ENCODE assay signal across 1 mouse cellular context in genomic region chr11:5934531-5934930, GRCm38 (mm10). TPM values are rescaled to one million over a fixed set of nuclear protein-coding genes. Genes with fewer than 3 reads are reported as not detected.
"Had no signal": no experiment of that assay in that cellular context is flagged by ENCODE, and none has a peak within 500 bp of the region (broad histone marks: within the 10 kb centered on the region; RNA-seq: fewer than 3 reads in every experiment).

No protein-coding gene starts in this region.

RNA-seq across cellular contexts. Expression of gene Myl7, which starts 35.9 kb away (rescaled TPM):
- polyA plus RNA-seq: neural tube, embryonic 14.5 days had no signal
